23 mouse cellular contexts compared by ENCODE assay signal in the genomic region with DNA sequence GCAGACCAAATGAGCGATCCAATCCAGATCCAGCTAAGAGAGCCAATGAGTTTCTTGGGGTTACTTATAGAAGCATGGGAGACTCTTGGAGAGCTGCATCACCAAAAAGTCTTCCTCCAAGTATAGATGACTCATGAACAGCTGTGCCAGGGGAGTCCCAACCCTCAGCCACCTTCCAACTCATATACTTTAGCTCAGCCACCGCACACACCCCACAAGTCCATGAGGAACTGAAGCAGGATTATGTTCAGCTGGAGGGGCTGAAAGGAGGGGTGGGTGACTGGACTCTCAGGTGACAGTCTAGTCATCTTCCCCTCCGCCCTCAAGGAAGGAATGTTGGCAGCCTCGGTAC.
DNase-seq lines count a peak whose midpoint lies in the region; ATAC-seq and TF ChIP-seq lines count a peak whose summit lies in the region.
"Had no signal": no experiment of that assay in that cellular context is flagged by ENCODE, and none has a peak within 500 bp of the region (broad histone marks: within the 10 kb centered on the region; RNA-seq: fewer than 3 reads in every experiment).

No protein-coding gene starts in this region.

- no peak for TF ChIP-seq EP300 in lung, postnatal 0 days (IDR thresholded peaks at IDR 0.05)

- no peak overlapping the region for H3K4me3 ChIP-seq in gastrocnemius, adult 2 months
- H3K4me3 ChIP-seq in lung, postnatal 0 days (ENCODE audit: low read depth, low read length), result no peak overlapping the region
- no peak overlapping the region for H3K4me3 ChIP-seq in lung, adult 2 months (replicated peaks; ENCODE audit: extremely low read depth, low read depth, low read length)
- no peak overlapping the region for H3K4me3 ChIP-seq in C2C12 (ENCODE audit: insufficient read depth, poor library complexity, severe bottlenecking)
- no peak overlapping the region for H3K4me3 ChIP-seq in limb, embryonic 15.5 days
- no peak overlapping the region for H3K4me3 ChIP-seq in layer of hippocampus, adult 2 months
- H3K4me3 ChIP-seq: forebrain, embryonic 15.5 days; heart, embryonic 13.5 days; midbrain, embryonic 12.5 days; neural tube, embryonic 13.5 days had no signal

- no peak for TF ChIP-seq POLR2A in lung, adult 2 months (IDR thresholded peaks at IDR 0.05; ENCODE audit: borderline replicate concordance, extremely low read depth, low read depth, low read length)

- H3ac ChIP-seq in C2C12 (ENCODE audit: control insufficient read depth, insufficient read length, low read depth), result no peak overlapping the region

- no peaks in the 10 kb centered on the region for H3K9me3 ChIP-seq in lung, postnatal 0 days (ENCODE audit: low read length)
- no peaks in the 10 kb centered on the region for H3K9me3 ChIP-seq in limb, embryonic 15.5 days
- H3K9me3 ChIP-seq: forebrain, embryonic 15.5 days; heart, embryonic 13.5 days; midbrain, embryonic 12.5 days; neural tube, embryonic 13.5 days had no signal

- TF ChIP-seq CTCF in gastrocnemius, adult 2 months (IDR thresholded peaks at IDR 0.05), result no peak
- TF ChIP-seq CTCF in lung, postnatal 0 days (IDR thresholded peaks at IDR 0.05), result no peak
- no peak for TF ChIP-seq CTCF in lung, adult 2 months (IDR thresholded peaks at IDR 0.05; ENCODE audit: insufficient read depth, low read length)
- no peak for TF ChIP-seq CTCF in C2C12 (IDR thresholded peaks at IDR 0.05; ENCODE audit: control insufficient read depth, insufficient read depth, insufficient read length)
- no peak for TF ChIP-seq CTCF in layer of hippocampus, adult 2 months (conservative IDR thresholded peaks at IDR 0.05)

- H3K27ac ChIP-seq in gastrocnemius, adult 2 months, result peak overlapping the region; percentile 70
- no peak overlapping the region for H3K27ac ChIP-seq in lung, postnatal 0 days (ENCODE audit: low read length)
- H3K27ac ChIP-seq in limb, embryonic 15.5 days, result no peak overlapping the region
- no peak overlapping the region for H3K27ac ChIP-seq in layer of hippocampus, adult 2 months
- H3K27ac ChIP-seq: forebrain, embryonic 15.5 days; heart, embryonic 13.5 days; hindbrain, embryonic 14.5 days; kidney, postnatal 0 days; midbrain, embryonic 12.5 days; neural tube, embryonic 13.5 days had no signal

- H3K79me2 ChIP-seq in C2C12 (ENCODE audit: control insufficient read depth, insufficient read depth), result no peaks in the 10 kb centered on the region

- WGBS in lung, postnatal 0 days, result 65% methylated on average over 4 of the region's 4 CpGs
- WGBS in lung, adult 2 months, result 63% methylated on average over 4 of the region's 4 CpGs
- 69% methylated on average over 4 of the region's 4 CpGs for WGBS in limb, embryonic 15.5 days

- no peak overlapping the region for H3K9ac ChIP-seq in lung, postnatal 0 days (replicated peaks; ENCODE audit: low read depth)
- no peak overlapping the region for H3K9ac ChIP-seq in limb, embryonic 15.5 days
- H3K9ac ChIP-seq: forebrain, embryonic 15.5 days; heart, embryonic 13.5 days; hindbrain, embryonic 14.5 days; midbrain, embryonic 12.5 days; neural tube, embryonic 13.5 days had no signal

- peaks cover 4% of the 10 kb centered on the region; the same call in 1 of the 2 replicates for H3K4me1 ChIP-seq in lung, postnatal 0 days (ENCODE audit: insufficient read depth, low read depth, low read length)
- H3K4me1 ChIP-seq in lung, adult 2 months (ENCODE audit: control insufficient read depth, insufficient read depth, low read length), result 0 out of 2 replicates have a peak, but pooled peaks cover 3% of the 10 kb centered on the region
- H3K4me1 ChIP-seq in limb, embryonic 15.5 days, result peaks cover 24% of the 10 kb centered on the region
- H3K4me1 ChIP-seq: forebrain, embryonic 15.5 days; neural tube, embryonic 13.5 days had no signal

- no peaks in the 10 kb centered on the region for H3K36me3 ChIP-seq in lung, postnatal 0 days (ENCODE audit: insufficient read depth, low read length)
- H3K36me3 ChIP-seq in C2C12 (ENCODE audit: control insufficient read depth, insufficient read depth), result no peaks in the 10 kb centered on the region
- H3K36me3 ChIP-seq in limb, embryonic 15.5 days, result no peaks in the 10 kb centered on the region
- H3K36me3 ChIP-seq: forebrain, embryonic 15.5 days; heart, embryonic 13.5 days; midbrain, embryonic 12.5 days; neural tube, embryonic 13.5 days had no signal

- H3K27me3 ChIP-seq in lung, postnatal 0 days (replicated peaks; ENCODE audit: insufficient read depth, low read length), result no peaks in the 10 kb centered on the region
- no peaks in the 10 kb centered on the region for H3K27me3 ChIP-seq in C2C12 (ENCODE audit: control insufficient read depth, insufficient read depth, insufficient read length)
- no peaks in the 10 kb centered on the region for H3K27me3 ChIP-seq in limb, embryonic 15.5 days
- H3K27me3 ChIP-seq: heart, embryonic 13.5 days; midbrain, embryonic 12.5 days; neural tube, embryonic 13.5 days had no signal

- H3K4me2 ChIP-seq in lung, postnatal 0 days (replicated peaks; ENCODE audit: low read depth, low read length), result no peak overlapping the region
- no peak overlapping the region for H3K4me2 ChIP-seq in limb, embryonic 15.5 days
- H3K4me2 ChIP-seq: forebrain, embryonic 15.5 days; heart, embryonic 13.5 days; hindbrain, embryonic 14.5 days; liver, embryonic 11.5 days; midbrain, embryonic 12.5 days; neural tube, embryonic 13.5 days had no signal

- DNase-seq in gastrocnemius, adult 2 months, result peak; percentile 31
- DNase-seq in gastrocnemius, postnatal 4 days (ENCODE audit: low spot score in 2 of 2), result no peak
- DNase-seq in lung, postnatal 0 days (ENCODE audit: low spot score), result peak; percentile 44
- DNase-seq in lung, adult 2 months, result no peak
- no peak for DNase-seq in testis, postnatal 10 days (ENCODE audit: low spot score)
- DNase-seq in layer of hippocampus, adult 2 months (ENCODE audit: low spot score in 2 of 2), result no peak
- DNase-seq: adrenal gland, postnatal 36 days; cerebellum, adult 2 months; cerebellum, postnatal 14 days; kidney, adult 11 months; layer of hippocampus, adult 9-11 months; right cerebral cortex, postnatal 4 days; thymus, postnatal 14 days had no signal

- ATAC-seq in lung, postnatal 0 days, result peak; percentile 66
- ATAC-seq in limb, embryonic 15.5 days (ENCODE audit: insufficient number of reproducible peaks, low FRiP score, low TSS enrichment, low read depth), result peak; percentile 75
- ATAC-seq: CD4-positive, CD25-positive, alpha-beta regulatory T cell, adult 4 months; forebrain, embryonic 15.5 days had no signal

- intact Hi-C loops in gastrocnemius, adult 2 months (cut with DNase I), result no loop called here

- H3K79me3 ChIP-seq in C2C12 (ENCODE audit: low read depth), result no peaks in the 10 kb centered on the region

TF ChIP-seq in C2C12, 6 proteins besides CTCF, POLR2A, EP300 and RAD21:
- TF ChIP-seq MYOD1 (IDR thresholded peaks at IDR 0.05; ENCODE audit: control insufficient read depth, insufficient read length, low read depth) (peak; percentile 16), MAX (IDR thresholded peaks at IDR 0.05) (no peak)

Comparison
In these comparisons a context has a peak if more than half of its experiments do, and no peak if none do; other contexts are left out.
1. DNase-seq: peak in gastrocnemius, adult 2 months (single experiment) and lung, postnatal 0 days (single experiment); none in gastrocnemius, postnatal 4 days (0 of 2), lung, adult 2 months (single experiment), testis, postnatal 10 days (single experiment) and layer of hippocampus, adult 2 months (0 of 2).